Mouse (Mus musculus): Measurements from ENCODE around the gene Fndc3b. TPM values are rescaled to one million over a fixed set of nuclear protein-coding genes. Genes with fewer than 3 reads are reported as not detected.

The Fndc3b gene
- polyA plus RNA-seq, 1 experiment from 2014 or later: 7.5 TPM

GRCm38 (mm10) chr3:27663221-27663620, 47.9 kb downstream of the Fndc3b start:
- no peak for ATAC-seq
- Histone ChIP-seq H3K27me3 (replicated peaks; ENCODE audit: control insufficient read depth, insufficient read depth, low read length) (no peaks in the 10 kb centered on the region), H3K4me2 (ENCODE audit: low read length) (no peak overlapping the region), H3K4me3 (ENCODE audit: low read length) (no peak overlapping the region), H3K36me3 (ENCODE audit: control insufficient read depth, insufficient read depth, low read length) (no peaks in the 10 kb centered on the region), H3K4me1 (ENCODE audit: control insufficient read depth, insufficient read depth, low read depth, low read length) (no peaks in the 10 kb centered on the region), H3K9ac (ENCODE audit: low read depth, low read length) (no peak overlapping the region), H3K27ac (ENCODE audit: low read depth, low read length) (no peak overlapping the region), H3K9me3 (ENCODE audit: control insufficient read depth, low read length) (no peaks in the 10 kb centered on the region)
- WGBS: 78% methylated on average over 5 of the region's 5 CpGs

GRCm38 (mm10) chr3:27658198-27658763, 52.8 kb downstream of the Fndc3b start:
- Histone ChIP-seq H3K36me3 (ENCODE audit: control insufficient read depth, insufficient read depth, low read length) (no peaks in the 10 kb centered on the region), H3K27ac (ENCODE audit: low read depth, low read length) (no peak overlapping the region), H3K4me2 (ENCODE audit: low read length) (no peak overlapping the region), H3K9me3 (ENCODE audit: control insufficient read depth, low read length) (no peaks in the 10 kb centered on the region), H3K9ac (ENCODE audit: low read depth, low read length) (no peak overlapping the region), H3K4me3 (ENCODE audit: low read length) (no peak overlapping the region), H3K27me3 (replicated peaks; ENCODE audit: control insufficient read depth, insufficient read depth, low read length) (no peaks in the 10 kb centered on the region), H3K4me1 (ENCODE audit: control insufficient read depth, insufficient read depth, low read depth, low read length) (no peaks in the 10 kb centered on the region)
- WGBS: 67% methylated on average over 4 of the region's 4 CpGs
- no peak for ATAC-seq

GRCm38 (mm10) chr3:27656764-27657390, 54.2 kb downstream of the Fndc3b start:
- Histone ChIP-seq H3K27ac (ENCODE audit: low read depth, low read length) (no peak overlapping the region), H3K36me3 (ENCODE audit: control insufficient read depth, insufficient read depth, low read length) (no peaks in the 10 kb centered on the region), H3K4me3 (ENCODE audit: low read length) (no peak overlapping the region), H3K4me1 (ENCODE audit: control insufficient read depth, insufficient read depth, low read depth, low read length) (no peaks in the 10 kb centered on the region), H3K9ac (ENCODE audit: low read depth, low read length) (no peak overlapping the region), H3K4me2 (ENCODE audit: low read length) (no peak overlapping the region), H3K27me3 (replicated peaks; ENCODE audit: control insufficient read depth, insufficient read depth, low read length) (no peaks in the 10 kb centered on the region), H3K9me3 (ENCODE audit: control insufficient read depth, low read length) (no peaks in the 10 kb centered on the region)
- WGBS: 38% methylated on average over 7 of the region's 7 CpGs
- ATAC-seq: no peak

GRCm38 (mm10) chr3:27655673-27656072, 55.4 kb downstream of the Fndc3b start:
- Histone ChIP-seq H3K27me3 (replicated peaks; ENCODE audit: control insufficient read depth, insufficient read depth, low read length) (no peaks in the 10 kb centered on the region), H3K9me3 (ENCODE audit: control insufficient read depth, low read length) (no peaks in the 10 kb centered on the region), H3K9ac (ENCODE audit: low read depth, low read length) (no peak overlapping the region), H3K4me2 (ENCODE audit: low read length) (no peak overlapping the region), H3K36me3 (ENCODE audit: control insufficient read depth, insufficient read depth, low read length) (no peaks in the 10 kb centered on the region), H3K4me3 (ENCODE audit: low read length) (no peak overlapping the region), H3K4me1 (ENCODE audit: control insufficient read depth, insufficient read depth, low read depth, low read length) (no peaks in the 10 kb centered on the region), H3K27ac (ENCODE audit: low read depth, low read length) (no peak overlapping the region)
- WGBS: 61% methylated on average over 4 of the region's 4 CpGs
- ATAC-seq: no peak; the same call in 1 of the 2 replicates

- Histone ChIP-seq H3K4me1 (ENCODE audit: control insufficient read depth, insufficient read depth, low read depth, low read length) (no peaks in the 10 kb centered on the region), H3K36me3 (ENCODE audit: control insufficient read depth, insufficient read depth, low read length) (no peaks in the 10 kb centered on the region), H3K27me3 (replicated peaks; ENCODE audit: control insufficient read depth, insufficient read depth, low read length) (no peaks in the 10 kb centered on the region), H3K4me2 (ENCODE audit: low read length) (no peak overlapping the region), H3K4me3 (ENCODE audit: low read length) (no peak overlapping the region), H3K9me3 (ENCODE audit: control insufficient read depth, low read length) (no peaks in the 10 kb centered on the region), H3K9ac (ENCODE audit: low read depth, low read length) (no peak overlapping the region), H3K27ac (ENCODE audit: low read depth, low read length) (no peak overlapping the region)
- ATAC-seq: no peak
- WGBS: 90% methylated on average over 11 of the region's 11 CpGs
Observed at GRCm38 (mm10) chr3:27655042-27655441, 56.1 kb downstream of the Fndc3b start.

- H3K4me3 ChIP-seq (ENCODE audit: low read length): no peak overlapping the region
- H3K9ac ChIP-seq (ENCODE audit: low read depth, low read length): no peak overlapping the region
- no peak for ATAC-seq
- H3K9me3 ChIP-seq (ENCODE audit: control insufficient read depth, low read length): no peaks in the 10 kb centered on the region
- H3K27me3 ChIP-seq (replicated peaks; ENCODE audit: control insufficient read depth, insufficient read depth, low read length): no peaks in the 10 kb centered on the region
- no peak overlapping the region for H3K27ac ChIP-seq (ENCODE audit: low read depth, low read length)
- H3K4me1 ChIP-seq (ENCODE audit: control insufficient read depth, insufficient read depth, low read depth, low read length): peaks cover 4% of the 10 kb centered on the region; the same call in 1 of the 2 replicates
- WGBS: 88% methylated on average over 9 of the region's 9 CpGs
- H3K4me2 ChIP-seq (ENCODE audit: low read length): no peak overlapping the region
- no peaks in the 10 kb centered on the region for H3K36me3 ChIP-seq (ENCODE audit: control insufficient read depth, insufficient read depth, low read length)
Observed at GRCm38 (mm10) chr3:27652451-27653011, 58.6 kb downstream of the Fndc3b start.

GRCm38 (mm10) chr3:27651731-27652130, 59.4 kb downstream of the Fndc3b start:
- Histone ChIP-seq H3K9ac (ENCODE audit: low read depth, low read length) (no peak overlapping the region), H3K36me3 (ENCODE audit: control insufficient read depth, insufficient read depth, low read length) (no peaks in the 10 kb centered on the region), H3K4me2 (ENCODE audit: low read length) (no peak overlapping the region), H3K4me3 (ENCODE audit: low read length) (no peak overlapping the region), H3K9me3 (ENCODE audit: control insufficient read depth, low read length) (no peaks in the 10 kb centered on the region), H3K27ac (ENCODE audit: low read depth, low read length) (no peak overlapping the region), H3K27me3 (replicated peaks; ENCODE audit: control insufficient read depth, insufficient read depth, low read length) (no peaks in the 10 kb centered on the region), H3K4me1 (ENCODE audit: control insufficient read depth, insufficient read depth, low read depth, low read length) (peaks cover 4% of the 10 kb centered on the region; the same call in 1 of the 2 replicates)
- ATAC-seq: no peak
- WGBS: 50% methylated on average over 6 of the region's 6 CpGs

- no peak for ATAC-seq
- Histone ChIP-seq H3K27ac (ENCODE audit: low read depth, low read length) (no peak overlapping the region), H3K27me3 (replicated peaks; ENCODE audit: control insufficient read depth, insufficient read depth, low read length) (no peaks in the 10 kb centered on the region), H3K4me1 (ENCODE audit: control insufficient read depth, insufficient read depth, low read depth, low read length) (peaks cover 4% of the 10 kb centered on the region), H3K9ac (ENCODE audit: low read depth, low read length) (no peak overlapping the region), H3K36me3 (ENCODE audit: control insufficient read depth, insufficient read depth, low read length) (no peaks in the 10 kb centered on the region), H3K4me2 (ENCODE audit: low read length) (no peak overlapping the region), H3K4me3 (ENCODE audit: low read length) (no peak overlapping the region), H3K9me3 (ENCODE audit: control insufficient read depth, low read length) (no peaks in the 10 kb centered on the region)
- WGBS: 86% methylated on average over 11 of the region's 11 CpGs
Observed at GRCm38 (mm10) chr3:27650083-27650482, 61.0 kb downstream of the Fndc3b start.

GRCm38 (mm10) chr3:27649316-27649715, 61.8 kb downstream of the Fndc3b start:
- Histone ChIP-seq H3K9me3 (ENCODE audit: control insufficient read depth, low read length) (no peaks in the 10 kb centered on the region), H3K4me2 (ENCODE audit: low read length) (no peak overlapping the region), H3K4me1 (ENCODE audit: control insufficient read depth, insufficient read depth, low read depth, low read length) (peaks cover 4% of the 10 kb centered on the region), H3K27me3 (replicated peaks; ENCODE audit: control insufficient read depth, insufficient read depth, low read length) (no peaks in the 10 kb centered on the region), H3K27ac (ENCODE audit: low read depth, low read length) (no peak overlapping the region), H3K9ac (ENCODE audit: low read depth, low read length) (no peak overlapping the region), H3K36me3 (ENCODE audit: control insufficient read depth, insufficient read depth, low read length) (no peaks in the 10 kb centered on the region), H3K4me3 (ENCODE audit: low read length) (no peak overlapping the region)
- 62% methylated on average over 1 of the region's 1 CpGs for WGBS
- no peak for ATAC-seq
